Mouse (Mus musculus) ES-Bruce4 (cell line): ENCODE measurements around the gene Gpatch2l.

ENCODE experiments used
- CTCF ChIP-seq: IDR thresholded peaks from one replicate; pipeline ENCODE4 v1.8.1; 2011; ENCODE audit warnings: low read depth, low read length
- POLR2A ChIP-seq: IDR thresholded peaks from one replicate; pipeline ENCODE4 v1.8.1; 2011; ENCODE audit warnings: low read length; ENCODE audit not compliant: insufficient read depth

GRCm38 (mm10) chr12:86234295-86234694 is 7.4 kb upstream of the Gpatch2l start:
- TF ChIP-seq POLR2A (no peak), CTCF (no peak)
